Mouse (Mus musculus) heart, adult 2 months (tissue): ENCODE data around the gene Pole3. TPM values are rescaled to one million over a fixed set of nuclear protein-coding genes. Genes with fewer than 3 reads are reported as not detected.
"Not testable (repeated sequence)": the region's sequence is repeated elsewhere in the genome, so short reads cannot be mapped to it uniquely, and the experiment has no call there.

ENCODE experiments used
- DNase-seq, 2 experiments: peaks; one replicate each; pipeline ENCODE4 v3.0.0; 2021
- H3K27ac ChIP-seq: fragments of 200-600 bp; 2 replicates; pipeline ENCODE4 v1.8.1; 2022
- H3K27me3 ChIP-seq: fragments of 200-500 bp; 2 replicates; pipeline ENCODE4 v1.6.1; 2012; ENCODE audit warnings: mild to moderate bottlenecking, low read length, inconsistent platforms, mixed read lengths; ENCODE audit not compliant: control insufficient read depth, insufficient read depth
- H3K36me3 ChIP-seq: fragments of 200-500 bp; 2 replicates; pipeline ENCODE4 v1.6.1; 2012; ENCODE audit warnings: low read length, inconsistent platforms; ENCODE audit not compliant: control insufficient read depth, insufficient read depth
- H3K4me1 ChIP-seq: fragments of 200-500 bp; 2 replicates; pipeline ENCODE4 v1.6.1; 2011; ENCODE audit warnings: low read length; ENCODE audit not compliant: control insufficient read depth, insufficient read depth
- H3K4me3 ChIP-seq: fragments of 200-600 bp; 2 replicates; pipeline ENCODE4 v1.8.1; 2022
- H3K79me2 ChIP-seq: fragments of 200-500 bp; replicated peaks from 2 replicates; pipeline ENCODE4 v1.6.1; 2012; ENCODE audit warnings: mild to moderate bottlenecking, inconsistent platforms, low read length, moderate library complexity, mixed read lengths; ENCODE audit not compliant: control insufficient read depth, insufficient read depth
- H3K9ac ChIP-seq: fragments of 200-500 bp; 2 replicates; pipeline ENCODE4 v1.6.1; 2012; ENCODE audit warnings: low read depth, mild to moderate bottlenecking, control low read depth, inconsistent platforms, low read length, mixed read lengths
- CTCF ChIP-seq: fragments of 200-600 bp; IDR thresholded peaks from 2 replicates; pipeline ENCODE4 v1.8.1; 2022; ENCODE audit warnings: antibody characterized with exemption, mild to moderate bottlenecking, moderate library complexity
- EP300 ChIP-seq: fragments of 200-500 bp; IDR thresholded peaks from 2 replicates; pipeline ENCODE4 v1.6.1; 2011; ENCODE audit warnings: low read depth, low read length, control low read depth; ENCODE audit not compliant: insufficient read depth
- POLR2A ChIP-seq: fragments of 200-500 bp; IDR thresholded peaks from 2 replicates; pipeline ENCODE4 v1.6.1; 2011; ENCODE audit warnings: mild to moderate bottlenecking, low read depth, low read length, control low read depth; ENCODE audit not compliant: insufficient read depth
- WGBS: fragments of 180-500 bp; shearing (Covaris S2); methylation state at CpG from one replicate; pipeline ENCODE4 v1.1.7; 2018; 5-methylcytosine and 5-hydroxymethylcytosine counted together
- intact Hi-C: fragments of 180-260 bp; cut with DNase I; formaldehyde crosslinking; loops from one replicate; pipeline ENCODE4 v1.15.1; 2025
- polyA plus RNA-seq: library from polyadenylated mRNA; depleted of rRNA; stranded (reverse); fragments of >200 nt; gene quantifications from 2 replicates; pipeline ENCODE4 v1.2.3, GENCODE M21; 2012
- total RNA-seq, 2 experiments: library from RNA; stranded (reverse); gene quantifications; 2 replicates each; pipeline ENCODE4 v1.2.3; 2021

Gene Pole3
- total and polyA plus RNA-seq, 3 experiments = 10.5 to 19.1 (median 16.1) TPM

- H3K79me2 ChIP-seq = no peaks in the 10 kb centered on the region
- intact Hi-C loops = no loop called here
- no peak overlapping the region for H3K4me3 ChIP-seq
- WGBS = 78% methylated on average over 3 of the region's 3 CpGs
- no peak for DNase-seq
- H3K4me1 ChIP-seq = no peaks in the 10 kb centered on the region; the same call in 1 of the 2 replicates
- H3K27ac ChIP-seq = no peak overlapping the region
- H3K9ac ChIP-seq = no peak overlapping the region
- TF ChIP-seq EP300 (no peak), CTCF (no peak), POLR2A (no peak)
- no peaks in the 10 kb centered on the region for H3K36me3 ChIP-seq
- no peaks in the 10 kb centered on the region for H3K27me3 ChIP-seq
These were observed 39.9 kb downstream of the Pole3 start for GRCm38 (mm10) chr4:62484928-62485327.

- no peak overlapping the region for H3K9ac ChIP-seq
- peaks cover 3% of the 10 kb centered on the region for H3K4me1 ChIP-seq
- H3K27me3 ChIP-seq = no peaks in the 10 kb centered on the region
- peak in 1 of 2 experiments; percentile 13 for DNase-seq
- intact Hi-C loops = no loop called here
- WGBS = 32% methylated on average over 10 of the region's 10 CpGs
- H3K79me2 ChIP-seq = no peaks in the 10 kb centered on the region
- TF ChIP-seq CTCF = no peak
- H3K27ac ChIP-seq = no peak overlapping the region
- H3K36me3 ChIP-seq = peaks cover 4% of the 10 kb centered on the region; the same call in 1 of the 2 replicates
- H3K4me3 ChIP-seq = no peak overlapping the region
These were observed 43.9 kb downstream of the Pole3 start for GRCm38 (mm10) chr4:62480709-62481605.

- Histone ChIP-seq H3K9ac (peak within 1 kb of the TSS; percentile 44), H3K79me2 (no peaks in the 10 kb centered on the region), H3K27me3 (no peaks in the 10 kb centered on the region), H3K27ac (no peak within 1 kb of the TSS), H3K4me1 (peaks cover 3% of the 10 kb centered on the region), H3K36me3 (peaks cover 4% of the 10 kb centered on the region; the same call in 1 of the 2 replicates), H3K4me3 (peak within 1 kb of the TSS; percentile 46)
- intact Hi-C loops = no loop called here
- WGBS = 4% methylated on average over 71 of the region's 71 CpGs
- TF ChIP-seq POLR2A = no peak
- TF ChIP-seq CTCF = no peak
- no peak for TF ChIP-seq EP300
- peak; percentile 42 to 45 for DNase-seq
These were observed 44.7 kb downstream of the Pole3 start, which contains the start of gene Bspry for GRCm38 (mm10) chr4:62479937-62480708. Gene Bspry, plus strand, starts transcription at chr4:62480053.

- TF ChIP-seq CTCF = peak; percentile 57
- H3K4me1 ChIP-seq, H3K27ac ChIP-seq, H3K36me3 ChIP-seq, H3K27me3 ChIP-seq, DNase-seq, H3K79me2 ChIP-seq, intact Hi-C loops: not testable (repeated sequence)
- peak overlapping the region; percentile 43; the same call in 1 of the 2 replicates for H3K9ac ChIP-seq
- WGBS = 11% methylated on average over 11 of the region's 11 CpGs
- peak overlapping the region; percentile 46 for H3K4me3 ChIP-seq
These were observed 45.3 kb downstream of the Pole3 start for GRCm38 (mm10) chr4:62479593-62479936.

GRCm38 (mm10) chr4:62477542-62478244, 47.2 kb downstream of the Pole3 start:
- 88% methylated on average over 6 of the region's 6 CpGs for WGBS
- Histone ChIP-seq H3K27ac (no peak overlapping the region), H3K27me3 (no peaks in the 10 kb centered on the region), H3K4me1 (peaks cover 3% of the 10 kb centered on the region), H3K36me3 (peaks cover 4% of the 10 kb centered on the region; the same call in 1 of the 2 replicates), H3K79me2 (no peaks in the 10 kb centered on the region), H3K4me3 (no peak overlapping the region), H3K9ac (no peak overlapping the region)
- TF ChIP-seq EP300 (no peak), CTCF (no peak), POLR2A (no peak)
- intact Hi-C loops = no loop called here
- no peak for DNase-seq
